Mouse (Mus musculus): Measurements from ENCODE around the gene Rasgef1c. TPM values are rescaled to one million over a fixed set of nuclear protein-coding genes. Genes with fewer than 3 reads are reported as not detected.

Gene Rasgef1c
- polyA plus RNA-seq, 1 experiment, result not detected

DNA sequence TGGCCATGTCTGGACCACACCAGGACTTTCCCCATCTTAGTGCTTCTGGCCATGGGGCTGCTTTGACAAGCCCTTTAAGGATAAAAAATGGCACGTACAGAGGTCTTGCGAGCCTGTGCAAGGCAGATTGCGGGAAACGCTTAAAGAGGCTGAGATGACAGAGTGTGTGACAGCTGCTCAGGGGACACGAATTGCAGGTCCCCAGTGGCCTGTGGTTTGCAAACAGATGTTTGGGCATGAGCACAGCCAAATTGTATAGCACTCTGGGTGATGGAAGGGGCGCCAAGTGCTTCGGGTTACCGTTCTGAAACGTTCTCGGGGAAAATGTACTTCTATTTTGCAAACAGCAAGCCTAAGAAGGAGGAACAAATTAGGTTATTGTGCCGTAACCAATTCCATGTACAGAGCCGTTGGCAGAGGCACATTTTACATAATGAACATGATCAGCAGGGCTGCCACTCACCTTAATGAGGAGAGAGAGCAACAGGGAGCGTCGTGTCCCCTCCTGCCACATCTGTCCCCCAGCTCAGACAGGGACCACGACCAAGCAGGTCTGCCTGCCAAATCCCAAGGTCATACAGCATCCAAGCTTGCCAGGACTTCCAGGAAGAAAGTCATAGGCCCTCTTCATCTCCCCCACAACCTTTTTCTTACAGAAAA, 17.0 kb downstream of the Rasgef1c start:
- H3K27ac ChIP-seq (ENCODE audit: insufficient read depth, low read length), result no peak overlapping the region
- no peak overlapping the region for H3K4me3 ChIP-seq (ENCODE audit: insufficient read depth, low read length)
- H3K4me1 ChIP-seq (ENCODE audit: control insufficient read depth, insufficient read depth, low read length), result no peaks in the 10 kb centered on the region
- TF ChIP-seq POLR2A (IDR thresholded peaks at IDR 0.05; ENCODE audit: low read depth, low read length), result no peak
- no peak for TF ChIP-seq CTCF (IDR thresholded peaks at IDR 0.05; ENCODE audit: borderline replicate concordance, insufficient read depth, low read length)

DNA sequence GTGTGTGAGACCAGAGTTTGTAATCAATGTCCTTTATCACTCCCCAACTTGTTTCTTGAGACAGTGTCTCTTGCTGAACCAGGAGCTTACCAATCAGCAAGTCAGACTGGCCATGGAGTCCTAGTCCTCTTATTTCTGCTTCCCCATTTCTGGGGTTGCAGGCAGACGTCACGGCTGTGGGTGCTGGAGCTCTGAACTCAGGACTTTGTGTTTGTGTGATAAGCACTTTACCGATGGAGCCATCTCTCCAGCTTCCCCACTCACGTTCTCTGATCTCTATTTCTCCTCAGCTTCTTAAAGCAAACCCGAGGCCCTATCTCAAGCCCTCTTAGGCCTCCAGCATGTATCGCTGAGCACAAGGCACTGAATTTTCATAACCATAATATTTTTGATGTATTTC, 17.7 kb downstream of the Rasgef1c start:
- TF ChIP-seq CTCF (IDR thresholded peaks at IDR 0.05; ENCODE audit: borderline replicate concordance, insufficient read depth, low read length) (no peak), POLR2A (IDR thresholded peaks at IDR 0.05; ENCODE audit: low read depth, low read length) (no peak)
- Histone ChIP-seq H3K4me3 (ENCODE audit: insufficient read depth, low read length) (no peak overlapping the region), H3K27ac (ENCODE audit: insufficient read depth, low read length) (no peak overlapping the region), H3K4me1 (ENCODE audit: control insufficient read depth, insufficient read depth, low read length) (no peaks in the 10 kb centered on the region)

GRCm38 (mm10) chr11:49923539-49923938, 21.9 kb downstream of the Rasgef1c start:
- H3K27ac ChIP-seq (ENCODE audit: insufficient read depth, low read length), result no peak overlapping the region
- H3K4me3 ChIP-seq (ENCODE audit: insufficient read depth, low read length), result no peak overlapping the region
- TF ChIP-seq POLR2A (IDR thresholded peaks at IDR 0.05; ENCODE audit: low read depth, low read length) (no peak), CTCF (IDR thresholded peaks at IDR 0.05; ENCODE audit: borderline replicate concordance, insufficient read depth, low read length) (no peak)
- no peaks in the 10 kb centered on the region for H3K4me1 ChIP-seq (ENCODE audit: control insufficient read depth, insufficient read depth, low read length)

- Histone ChIP-seq H3K27ac (ENCODE audit: insufficient read depth, low read length) (no peak overlapping the region), H3K4me1 (ENCODE audit: control insufficient read depth, insufficient read depth, low read length) (no peaks in the 10 kb centered on the region)
- TF ChIP-seq CTCF (IDR thresholded peaks at IDR 0.05; ENCODE audit: borderline replicate concordance, insufficient read depth, low read length) (no peak), POLR2A (IDR thresholded peaks at IDR 0.05; ENCODE audit: low read depth, low read length) (no peak)
Observed at GRCm38 (mm10) chr11:49926183-49926582, 24.5 kb downstream of the Rasgef1c start.

DNA sequence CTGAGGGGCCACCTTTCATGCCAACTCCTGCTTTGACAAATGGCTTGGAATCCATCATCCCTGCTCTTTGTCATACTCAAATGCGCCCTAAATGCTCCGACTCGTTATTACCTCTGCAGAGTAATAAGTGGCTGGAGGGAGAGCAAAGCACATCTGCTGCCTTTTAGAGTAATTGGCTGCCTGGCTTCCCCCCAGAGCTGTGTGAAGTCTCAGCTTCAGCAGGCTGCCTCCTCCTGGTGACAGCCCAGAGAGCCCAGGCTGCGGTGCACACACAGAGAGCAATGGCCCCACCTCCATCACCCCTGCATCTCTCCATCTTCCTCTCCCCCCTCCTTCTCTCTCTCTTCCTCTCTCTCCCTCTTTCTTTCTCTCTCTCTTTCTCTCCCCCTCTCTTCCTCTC, 25.5 kb downstream of the Rasgef1c start:
- H3K27ac ChIP-seq (ENCODE audit: insufficient read depth, low read length), result no peak overlapping the region
- H3K4me1 ChIP-seq (ENCODE audit: control insufficient read depth, insufficient read depth, low read length), result no peaks in the 10 kb centered on the region
- TF ChIP-seq POLR2A (IDR thresholded peaks at IDR 0.05; ENCODE audit: low read depth, low read length), result no peak
- no peak for TF ChIP-seq CTCF (IDR thresholded peaks at IDR 0.05; ENCODE audit: borderline replicate concordance, insufficient read depth, low read length)
- no peak overlapping the region for H3K4me3 ChIP-seq (ENCODE audit: insufficient read depth, low read length)

More at GRCm38 (mm10) chr11:49926183-49926582, 24.5 kb downstream of the Rasgef1c start:
- H3K4me3 ChIP-seq (ENCODE audit: insufficient read depth, low read length), result no peak overlapping the region

DNA sequence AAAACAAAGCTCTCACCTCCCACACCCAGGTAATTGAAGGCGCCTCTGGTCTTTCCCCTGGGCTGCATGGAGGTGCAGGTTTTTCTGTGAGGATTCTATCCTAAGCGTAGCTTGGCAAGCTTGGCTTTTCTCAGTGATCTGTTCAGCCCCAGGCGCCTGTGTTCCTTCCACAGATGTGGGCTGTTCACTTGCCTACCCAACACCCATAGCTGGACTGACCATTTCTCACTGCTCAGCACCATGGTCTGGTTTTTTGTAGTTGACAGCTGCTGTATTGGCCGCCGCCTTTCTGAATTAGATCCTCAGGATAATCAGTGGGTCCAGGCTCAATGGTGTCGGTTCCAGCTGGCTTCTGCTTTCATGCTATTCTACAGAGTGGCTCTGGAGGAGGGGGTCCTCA, 26.0 kb downstream of the Rasgef1c start:
- TF ChIP-seq POLR2A (IDR thresholded peaks at IDR 0.05; ENCODE audit: low read depth, low read length) (no peak), CTCF (IDR thresholded peaks at IDR 0.05; ENCODE audit: borderline replicate concordance, insufficient read depth, low read length) (no peak)
- no peaks in the 10 kb centered on the region for H3K4me1 ChIP-seq (ENCODE audit: control insufficient read depth, insufficient read depth, low read length)
- no peak overlapping the region for H3K4me3 ChIP-seq (ENCODE audit: insufficient read depth, low read length)
- H3K27ac ChIP-seq (ENCODE audit: insufficient read depth, low read length), result no peak overlapping the region

DNA sequence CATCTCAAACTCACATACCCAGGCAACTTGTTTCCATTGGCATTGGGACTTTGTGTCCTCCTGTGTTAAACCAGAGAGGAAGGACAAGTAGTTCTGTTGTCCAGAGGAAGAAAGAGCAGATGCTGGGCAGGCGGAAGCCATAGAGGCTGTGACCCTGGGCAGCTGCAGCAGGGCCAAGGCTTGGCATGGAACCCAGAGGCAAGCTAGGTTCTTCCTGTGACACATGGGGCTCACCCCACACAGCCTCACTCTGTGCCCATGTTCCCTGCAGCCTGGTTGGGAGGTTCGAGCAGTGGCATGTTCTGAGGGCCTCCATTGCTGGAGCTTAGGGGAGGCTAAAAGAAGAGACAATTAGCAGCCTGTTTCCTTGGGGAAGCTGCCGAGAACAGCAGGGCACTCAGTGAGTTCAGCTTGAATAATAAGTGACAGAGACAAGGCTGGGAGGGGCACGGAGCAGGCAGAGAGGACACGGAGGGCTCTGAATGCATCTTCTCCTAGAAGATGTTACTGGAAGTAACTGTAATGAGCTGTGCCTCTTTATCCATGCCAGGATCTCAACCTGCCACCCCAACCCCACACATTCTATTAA, 29.5 kb downstream of the Rasgef1c start:
- H3K4me3 ChIP-seq (ENCODE audit: insufficient read depth, low read length), result no peak overlapping the region
- TF ChIP-seq CTCF (IDR thresholded peaks at IDR 0.05; ENCODE audit: borderline replicate concordance, insufficient read depth, low read length) (no peak), POLR2A (IDR thresholded peaks at IDR 0.05; ENCODE audit: low read depth, low read length) (no peak)
- H3K27ac ChIP-seq (ENCODE audit: insufficient read depth, low read length), result no peak overlapping the region
- H3K4me1 ChIP-seq (ENCODE audit: control insufficient read depth, insufficient read depth, low read length), result peaks cover 5% of the 10 kb centered on the region; the same call in 1 of the 2 replicates

GRCm38 (mm10) chr11:49931853-49932252, 30.2 kb downstream of the Rasgef1c start:
- no peak overlapping the region for H3K27ac ChIP-seq (ENCODE audit: insufficient read depth, low read length)
- TF ChIP-seq POLR2A (IDR thresholded peaks at IDR 0.05; ENCODE audit: low read depth, low read length), result no peak
- H3K4me3 ChIP-seq (ENCODE audit: insufficient read depth, low read length), result no peak overlapping the region
- peaks cover 5% of the 10 kb centered on the region; the same call in 1 of the 2 replicates for H3K4me1 ChIP-seq (ENCODE audit: control insufficient read depth, insufficient read depth, low read length)

- peaks cover 5% of the 10 kb centered on the region; the same call in 1 of the 2 replicates for H3K4me1 ChIP-seq (ENCODE audit: control insufficient read depth, insufficient read depth, low read length)
- no peak overlapping the region for H3K4me3 ChIP-seq (ENCODE audit: insufficient read depth, low read length)
- no peak for TF ChIP-seq CTCF (IDR thresholded peaks at IDR 0.05; ENCODE audit: borderline replicate concordance, insufficient read depth, low read length)
- TF ChIP-seq POLR2A (IDR thresholded peaks at IDR 0.05; ENCODE audit: low read depth, low read length), result no peak
- peak overlapping the region; percentile 93 for H3K27ac ChIP-seq (ENCODE audit: insufficient read depth, low read length)
Observed at GRCm38 (mm10) chr11:49933811-49934210, 32.2 kb downstream of the Rasgef1c start.

GRCm38 (mm10) chr11:49934322-49934721, 32.7 kb downstream of the Rasgef1c start:
- Histone ChIP-seq H3K4me3 (ENCODE audit: insufficient read depth, low read length) (no peak overlapping the region), H3K4me1 (ENCODE audit: control insufficient read depth, insufficient read depth, low read length) (peaks cover 5% of the 10 kb centered on the region; the same call in 1 of the 2 replicates), H3K27ac (ENCODE audit: insufficient read depth, low read length) (peak overlapping the region; percentile 93)
- TF ChIP-seq CTCF (IDR thresholded peaks at IDR 0.05; ENCODE audit: borderline replicate concordance, insufficient read depth, low read length), result no peak
- no peak for TF ChIP-seq POLR2A (IDR thresholded peaks at IDR 0.05; ENCODE audit: low read depth, low read length)
